Mouse (Mus musculus) G1E (cell line): ENCODE measurements at regions not wholly inside any gene's neighbourhood (a gene's known extent, or its start where the extent isn't known, plus 50 kb on each side); places are given as distances from the start of the nearest gene placed in this dataset.

ENCODE experiments used
- ATAC-seq: 2 replicates; pipeline ENCODE4 v1.8.0; 2016; ENCODE audit warnings: mild to moderate bottlenecking; ENCODE audit not compliant: insufficient number of reproducible peaks, poor library complexity, low FRiP score, severe bottlenecking; ENCODE audit errors: extremely low read depth
- DNase-seq: peaks from one replicate; pipeline ENCODE4 v3.0.0; 2012; ENCODE audit warnings: low spot score
- H3K27me3 ChIP-seq: 2 replicates; pipeline ENCODE4 v1.6.1; 2012; ENCODE audit warnings: mild to moderate bottlenecking, low read length, inconsistent platforms; ENCODE audit not compliant: insufficient read depth
- H3K36me3 ChIP-seq: replicated peaks from 2 replicates; pipeline ENCODE3; 2012; ENCODE audit warnings: mild to moderate bottlenecking, inconsistent platforms
- H3K4me1 ChIP-seq: 2 replicates; pipeline ENCODE4 v1.6.1; 2012; ENCODE audit warnings: low read depth, low read length, inconsistent platforms, mixed read lengths; ENCODE audit not compliant: insufficient read depth
- H3K4me3 ChIP-seq: 2 replicates; pipeline ENCODE4 v1.5.1; 2012; ENCODE audit warnings: low read depth, mild to moderate bottlenecking, inconsistent platforms, low read length, moderate library complexity, mixed read lengths
- H3K9me3 ChIP-seq: replicated peaks from 2 replicates; pipeline ENCODE4 v1.6.1; 2012; ENCODE audit warnings: inconsistent platforms
- CTCF ChIP-seq: IDR thresholded peaks from 2 replicates; pipeline ENCODE4 v1.5.1; 2012; ENCODE audit warnings: low read depth, low read length, inconsistent platforms, mixed read lengths
- GATA1 ChIP-seq: IDR thresholded peaks from 2 replicates; pipeline ENCODE4 v1.6.1; 2012; ENCODE audit warnings: borderline replicate concordance, low read length, inconsistent platforms, mixed read lengths
- GATA2 ChIP-seq: IDR thresholded peaks from 2 replicates; pipeline ENCODE4 v1.6.1; 2012; ENCODE audit warnings: low read depth, low read length, inconsistent platforms, borderline replicate concordance
- POLR2AphosphoS5 ChIP-seq: IDR thresholded peaks from 2 replicates; pipeline ENCODE4 v1.6.1; 2012; ENCODE audit warnings: low read depth, low read length, inconsistent platforms; ENCODE audit not compliant: insufficient replicate concordance
- TAL1 ChIP-seq: conservative IDR thresholded peaks from 2 replicates; pipeline ENCODE4 v1.6.1; 2012; ENCODE audit warnings: low read depth, low read length, inconsistent platforms, mixed read lengths

GRCm38 (mm10) chr5:91797362-91797761 lies 165.5 kb downstream of the Rchy1 start:
- Histone ChIP-seq H3K4me3 (no peak overlapping the region), H3K36me3 (no peaks in the 10 kb centered on the region), H3K27me3 (no peaks in the 10 kb centered on the region), H3K9me3 (no peaks in the 10 kb centered on the region), H3K4me1 (no peaks in the 10 kb centered on the region)
- TF ChIP-seq POLR2AphosphoS5 (no peak), GATA2 (no peak), GATA1 (no peak), TAL1 (no peak), CTCF (no peak)
- DNase-seq, result no peak
- ATAC-seq, result no peak

GRCm38 (mm10) chr5:91792732-91793131 lies 170.1 kb downstream of the Rchy1 start:
- DNase-seq, result no peak
- Histone ChIP-seq H3K9me3 (no peaks in the 10 kb centered on the region), H3K4me1 (no peaks in the 10 kb centered on the region), H3K27me3 (no peaks in the 10 kb centered on the region), H3K4me3 (no peak overlapping the region), H3K36me3 (no peaks in the 10 kb centered on the region)
- TF ChIP-seq GATA1 (no peak), TAL1 (no peak), POLR2AphosphoS5 (no peak), GATA2 (no peak), CTCF (no peak)
- ATAC-seq, result no peak

- DNase-seq (no peak), ATAC-seq (no peak)
- H3K4me1 ChIP-seq, result no peaks in the 10 kb centered on the region
- H3K4me3 ChIP-seq, result no peak overlapping the region
- no peaks in the 10 kb centered on the region for H3K9me3 ChIP-seq
- H3K36me3 ChIP-seq, result no peaks in the 10 kb centered on the region
- H3K27me3 ChIP-seq, result no peaks in the 10 kb centered on the region
- TF ChIP-seq CTCF (no peak), GATA2 (no peak), TAL1 (no peak), POLR2AphosphoS5 (no peak), GATA1 (no peak)
Observed at GRCm38 (mm10) chr5:91790412-91790811, 172.5 kb downstream of the Rchy1 start.

GRCm38 (mm10) chr5:91783966-91784365 lies 178.9 kb downstream of the Rchy1 start:
- H3K36me3 ChIP-seq, result no peaks in the 10 kb centered on the region
- H3K4me1 ChIP-seq, result no peaks in the 10 kb centered on the region
- TF ChIP-seq GATA1 (no peak), POLR2AphosphoS5 (no peak), CTCF (no peak), GATA2 (no peak), TAL1 (no peak)
- H3K27me3 ChIP-seq, result no peaks in the 10 kb centered on the region
- ATAC-seq, result no peak
- H3K4me3 ChIP-seq, result no peak overlapping the region
- H3K9me3 ChIP-seq, result no peaks in the 10 kb centered on the region
- DNase-seq, result no peak

- no peaks in the 10 kb centered on the region for H3K27me3 ChIP-seq
- ATAC-seq, result no peak
- no peak for DNase-seq
- TF ChIP-seq CTCF, result no peak
- TF ChIP-seq TAL1, result no peak
- no peak for TF ChIP-seq GATA2
- TF ChIP-seq POLR2AphosphoS5, result no peak
- no peak for TF ChIP-seq GATA1
- H3K4me3 ChIP-seq, result no peak overlapping the region
- H3K36me3 ChIP-seq, result no peaks in the 10 kb centered on the region
- H3K9me3 ChIP-seq, result no peaks in the 10 kb centered on the region
- H3K4me1 ChIP-seq, result no peaks in the 10 kb centered on the region
Observed at GRCm38 (mm10) chr5:91776971-91777370, 185.9 kb downstream of the Rchy1 start.

- Histone ChIP-seq H3K27me3 (peaks cover 9% of the 10 kb centered on the region), H3K4me3 (no peak overlapping the region), H3K36me3 (no peaks in the 10 kb centered on the region), H3K4me1 (no peaks in the 10 kb centered on the region), H3K9me3 (no peaks in the 10 kb centered on the region)
- TF ChIP-seq POLR2AphosphoS5 (no peak), TAL1 (no peak), GATA2 (no peak), GATA1 (no peak), CTCF (no peak)
- DNase-seq (no peak), ATAC-seq (no peak)
Observed at GRCm38 (mm10) chr5:91774065-91774464, 188.8 kb downstream of the Rchy1 start.

- no peak overlapping the region for H3K4me3 ChIP-seq
- no peaks in the 10 kb centered on the region for H3K36me3 ChIP-seq
- no peak for DNase-seq
- no peaks in the 10 kb centered on the region for H3K9me3 ChIP-seq
- H3K4me1 ChIP-seq, result peaks cover 3% of the 10 kb centered on the region; the same call in 1 of the 2 replicates
- peaks cover 13% of the 10 kb centered on the region for H3K27me3 ChIP-seq
- TF ChIP-seq GATA1 (no peak), POLR2AphosphoS5 (no peak)
- no peak for ATAC-seq
Observed at GRCm38 (mm10) chr5:91767886-91768285, 195.0 kb downstream of the Rchy1 start.
